In genomic region chr3:107039306-107039705, GRCm38 (mm10) we compare ENCODE assay signal across 10 mouse cellular contexts. TPM values are rescaled to one million over a fixed set of nuclear protein-coding genes. Genes with fewer than 3 reads are reported as not detected.
DNase-seq lines count a peak whose midpoint lies in the region; ATAC-seq and TF ChIP-seq lines count a peak whose summit lies in the region.
"Had no signal": no experiment of that assay in that cellular context is flagged by ENCODE, and none has a peak within 500 bp of the region (broad histone marks: within the 10 kb centered on the region; RNA-seq: fewer than 3 reads in every experiment).

No protein-coding gene starts in this region.

- H3K4me1 ChIP-seq in cortical plate, adult 2 months (ENCODE audit: control insufficient read depth, insufficient read depth, low read length): no peaks in the 10 kb centered on the region; the same call in 1 of the 2 replicates
- H3K4me1 ChIP-seq in hindbrain, postnatal 0 days (ENCODE audit: insufficient read depth, low read length): peaks cover 12% of the 10 kb centered on the region; the same call in 1 of the 2 replicates
- H3K4me1 ChIP-seq in neural tube, embryonic 15.5 days: peaks cover 48% of the 10 kb centered on the region

- ATAC-seq in CD4-positive, CD25-positive, alpha-beta regulatory T cell, adult 4 months: no peak
- no peak for ATAC-seq in hindbrain, postnatal 0 days
- ATAC-seq in neural tube, embryonic 15.5 days (ENCODE audit: low FRiP score): no peak
- ATAC-seq: Patski had no signal

- no peaks in the 10 kb centered on the region for H3K9me3 ChIP-seq in hindbrain, postnatal 0 days (ENCODE audit: low read length)
- no peaks in the 10 kb centered on the region for H3K9me3 ChIP-seq in neural tube, embryonic 15.5 days (replicated peaks)

- no peaks in the 10 kb centered on the region for H3K36me3 ChIP-seq in hindbrain, postnatal 0 days (ENCODE audit: insufficient read depth, low read length)
- H3K36me3 ChIP-seq in neural tube, embryonic 15.5 days: 0 out of 2 replicates have a peak, but pooled peaks cover 3% of the 10 kb centered on the region

- no peaks in the 10 kb centered on the region for H3K27me3 ChIP-seq in hindbrain, postnatal 0 days (ENCODE audit: insufficient read depth, low read length)
- H3K27me3 ChIP-seq in neural tube, embryonic 15.5 days (replicated peaks): no peaks in the 10 kb centered on the region

- H3K4me3 ChIP-seq in cortical plate, adult 2 months (ENCODE audit: insufficient read depth, low read length): peak overlapping the region; percentile 75
- peak overlapping the region; percentile 76 for H3K4me3 ChIP-seq in hindbrain, postnatal 0 days (ENCODE audit: low read length)
- peak overlapping the region; percentile 69 for H3K4me3 ChIP-seq in neural tube, embryonic 15.5 days (replicated peaks)

- 0 out of 2 replicates have a peak overlapping the region, but pooled peaks have one; percentile 0 for H3K9ac ChIP-seq in hindbrain, postnatal 0 days (replicated peaks; ENCODE audit: low read length)
- peak overlapping the region; percentile 29; the same call in 1 of the 2 replicates for H3K9ac ChIP-seq in neural tube, embryonic 15.5 days (replicated peaks)

- H3K4me2 ChIP-seq in hindbrain, postnatal 0 days (ENCODE audit: low read depth, low read length): peak overlapping the region; percentile 85
- H3K4me2 ChIP-seq in neural tube, embryonic 15.5 days: peak overlapping the region; percentile 86

- peak overlapping the region; percentile 55; the same call in 1 of the 2 replicates for H3K27ac ChIP-seq in cortical plate, adult 2 months (ENCODE audit: insufficient read depth, low read length)
- H3K27ac ChIP-seq in hindbrain, postnatal 0 days: no peak overlapping the region
- H3K27ac ChIP-seq in neural tube, embryonic 15.5 days (replicated peaks): no peak overlapping the region
- H3K27ac ChIP-seq: kidney, postnatal 0 days had no signal

- no peak for TF ChIP-seq POLR2A in cortical plate, adult 2 months (IDR thresholded peaks at IDR 0.05; ENCODE audit: extremely low read depth, insufficient read depth, low read length)

- no peak for TF ChIP-seq CTCF in cortical plate, adult 2 months (IDR thresholded peaks at IDR 0.05; ENCODE audit: extremely low read depth, insufficient read depth, low read length)
- TF ChIP-seq CTCF in hindbrain, postnatal 0 days (IDR thresholded peaks at IDR 0.05; ENCODE audit: low read depth): no peak

- DNase-seq in CD4-positive, CD25-positive, alpha-beta regulatory T cell, adult 2 months (ENCODE audit: low read depth, low spot score): peak; percentile 50
- DNase-seq in hindbrain, postnatal 0 days (ENCODE audit: low spot score): no peak
- no peak for DNase-seq in right cerebral cortex, adult 2 months (ENCODE audit: low spot score in 2 of 2)
- DNase-seq in spleen, adult 12 weeks (ENCODE audit: low spot score): no peak
- no peak for DNase-seq in urinary bladder, postnatal 36 days (ENCODE audit: low spot score in 2 of 2)

RNA-seq across cellular contexts. Expression of gene Kcna3, which starts 3.3 kb away (rescaled TPM):
- polyA plus RNA-seq in CD4-positive, CD25-positive, alpha-beta regulatory T cell, adult 4 months (2017; shearing (Covaris generic)): 10 to 100 TPM in 1 of 2 experiments, 1 to 10 TPM in 1; 9.8 to 15.2 TPM
- 5.6 and 6.6 TPM in 2 replicates for polyA plus RNA-seq in cortical plate, adult 2 months (2012; rRNA removed)
- total RNA-seq in hindbrain, postnatal 0 days (2014; rRNA removed): 52.0 and 53.9 TPM in 2 replicates
- 9.2 and 11.3 TPM in 2 replicates for polyA plus RNA-seq in hindbrain, postnatal 0 days (2015; fragmentation: Nextera tagmentation; extraction: Ambion mirVana)
- 7.9 and 9.2 TPM in 2 replicates for polyA plus RNA-seq in neural tube, embryonic 15.5 days (2015; fragmentation: Nextera tagmentation; extraction: Ambion mirVana)
- polyA plus RNA-seq: Patski had no signal
